Mouse (Mus musculus): Measurements from ENCODE around the gene Gm21863. TPM values are rescaled to one million over a fixed set of nuclear protein-coding genes. Genes with fewer than 3 reads are reported as not detected.

Gene Gm21863
- not detected for polyA plus RNA-seq (2014; fragmentation: Illumina TruSeq; extraction: RNeasy Lipid Tissue Mini Kit (QIAGEN cat#74804); ENCODE audit: low read depth, low replicate concordance)

GRCm38 (mm10) chr12:19953869-19954555 lies at the start of gene Gm21863:
Gm21863 (plus strand) TSS chr12:19954505.

